In genomic region chr16:22615805-22616204, GRCm38 (mm10) we compare ENCODE assay signal across 17 mouse cellular contexts.
"Had no signal": no experiment of that assay in that cellular context is flagged by ENCODE, and none has a peak within 500 bp of the region (broad histone marks: within the 10 kb centered on the region; RNA-seq: fewer than 3 reads in every experiment).

No protein-coding gene starts in this region.

- H3K4me1 ChIP-seq: midbrain, embryonic 12.5 days; neural tube, embryonic 15.5 days had no signal

- DNase-seq: kidney, adult 8-10 months; kidney, postnatal 25 days; layer of hippocampus, postnatal 36 days; lung, adult 2 months; lung, postnatal 36 days; retina, postnatal 1 day; right cerebral cortex, postnatal 4 days; spleen, adult 18-20 months; thymus, adult 18-20 months; thymus, postnatal 14 days had no signal

- H3K9ac ChIP-seq: limb, embryonic 12.5 days; midbrain, embryonic 12.5 days; neural tube, embryonic 15.5 days had no signal

- H3K4me2 ChIP-seq: limb, embryonic 12.5 days; midbrain, embryonic 12.5 days; neural tube, embryonic 15.5 days had no signal

- H3K27me3 ChIP-seq: limb, embryonic 12.5 days; megakaryocyte, embryonic 14.5 days; midbrain, embryonic 12.5 days; neural tube, embryonic 15.5 days had no signal

- H3K4me3 ChIP-seq: limb, embryonic 12.5 days; megakaryocyte, embryonic 14.5 days; midbrain, embryonic 12.5 days; myocyte; neural tube, embryonic 15.5 days had no signal

- H3K36me3 ChIP-seq: limb, embryonic 12.5 days; midbrain, embryonic 12.5 days; neural tube, embryonic 15.5 days had no signal

- H3K9me3 ChIP-seq: limb, embryonic 12.5 days; megakaryocyte, embryonic 14.5 days; midbrain, embryonic 12.5 days; neural tube, embryonic 15.5 days had no signal

- ATAC-seq: intestine, postnatal 0 days; lung, postnatal 0 days had no signal

- H3K27ac ChIP-seq: limb, embryonic 12.5 days; midbrain, embryonic 12.5 days; neural tube, embryonic 15.5 days had no signal
